Mouse (Mus musculus) kidney, postnatal 0 days (tissue): ENCODE results near the gene Btaf1. TPM values are rescaled to one million over a fixed set of nuclear protein-coding genes. Genes with fewer than 3 reads are reported as not detected.

Source experiments
- ATAC-seq: fragments of 200-750 bp; cut with Nextera tagmentation; replicated peaks from 2 replicates; pipeline ENCODE4 v1.8.0; 2017; ENCODE audit warnings: low read depth, moderate number of reproducible peaks, moderate TSS enrichment, moderate library complexity; ENCODE audit not compliant: low FRiP score
- DNase-seq: peaks from one replicate; pipeline ENCODE4 v3.0.0-alpha.2; 2016; ENCODE audit warnings: low spot score
- H3K27ac ChIP-seq: fragments of 300-500 bp; sonication (generic); 2 replicates; pipeline ENCODE4 v1.5.1; 2014; ENCODE audit warnings: mild to moderate bottlenecking
- H3K27me3 ChIP-seq: fragments of 300-500 bp; sonication (generic); 2 replicates; pipeline ENCODE4 v1.6.1; 2014; ENCODE audit warnings: low read length, mixed read lengths; ENCODE audit not compliant: insufficient read depth
- H3K36me3 ChIP-seq: fragments of 300-500 bp; sonication (generic); 2 replicates; pipeline ENCODE4 v1.6.1; 2014; ENCODE audit warnings: low read length, mixed read lengths; ENCODE audit not compliant: insufficient read depth
- H3K4me1 ChIP-seq: fragments of 300-500 bp; sonication (generic); replicated peaks from 2 replicates; pipeline ENCODE4 v1.6.1; 2014; ENCODE audit warnings: antibody characterized with exemption, low read length, mixed read lengths; ENCODE audit not compliant: insufficient read depth
- H3K4me2 ChIP-seq: fragments of 300-500 bp; sonication (generic); 2 replicates; pipeline ENCODE4 v1.6.1; 2014; ENCODE audit warnings: mild to moderate bottlenecking, low read length, moderate library complexity, mixed read lengths
- H3K4me3 ChIP-seq: fragments of 300-500 bp; sonication (generic); replicated peaks from 2 replicates; pipeline ENCODE4 v1.5.1; 2014; ENCODE audit warnings: low read depth, low read length
- H3K9ac ChIP-seq: fragments of 300-500 bp; sonication (generic); 2 replicates; pipeline ENCODE4 v1.6.1; 2014; ENCODE audit warnings: low read depth, low read length
- H3K9me3 ChIP-seq: fragments of 300-500 bp; sonication (generic); replicated peaks from 2 replicates; pipeline ENCODE4 v1.6.1; 2016; ENCODE audit warnings: low read length, inconsistent platforms, mixed read lengths
- CTCF ChIP-seq: IDR thresholded peaks from 2 replicates; pipeline ENCODE4 v1.5.1; 2016; ENCODE audit warnings: antibody characterized with exemption, low read depth, mild to moderate bottlenecking, moderate library complexity
- WGBS: fragments of 180-500 bp; shearing (Covaris S2); extraction: QIAGEN DNeasy Blood & Tissue Kit; methylation state at CpG from one replicate; pipeline ENCODE4 v1.1.7; 2014; 5-methylcytosine and 5-hydroxymethylcytosine counted together
- polyA plus RNA-seq: library from polyadenylated mRNA; unstranded; fragments of >200 nt; fragmentation: Nextera tagmentation; extraction: Ambion mirVana; gene quantifications from 2 replicates; pipeline ENCODE4 v1.2.1, GENCODE M21; 2015

Btaf1 gene
- polyA plus RNA-seq, result 5.4 and 5.6 TPM in 2 replicates

DNA sequence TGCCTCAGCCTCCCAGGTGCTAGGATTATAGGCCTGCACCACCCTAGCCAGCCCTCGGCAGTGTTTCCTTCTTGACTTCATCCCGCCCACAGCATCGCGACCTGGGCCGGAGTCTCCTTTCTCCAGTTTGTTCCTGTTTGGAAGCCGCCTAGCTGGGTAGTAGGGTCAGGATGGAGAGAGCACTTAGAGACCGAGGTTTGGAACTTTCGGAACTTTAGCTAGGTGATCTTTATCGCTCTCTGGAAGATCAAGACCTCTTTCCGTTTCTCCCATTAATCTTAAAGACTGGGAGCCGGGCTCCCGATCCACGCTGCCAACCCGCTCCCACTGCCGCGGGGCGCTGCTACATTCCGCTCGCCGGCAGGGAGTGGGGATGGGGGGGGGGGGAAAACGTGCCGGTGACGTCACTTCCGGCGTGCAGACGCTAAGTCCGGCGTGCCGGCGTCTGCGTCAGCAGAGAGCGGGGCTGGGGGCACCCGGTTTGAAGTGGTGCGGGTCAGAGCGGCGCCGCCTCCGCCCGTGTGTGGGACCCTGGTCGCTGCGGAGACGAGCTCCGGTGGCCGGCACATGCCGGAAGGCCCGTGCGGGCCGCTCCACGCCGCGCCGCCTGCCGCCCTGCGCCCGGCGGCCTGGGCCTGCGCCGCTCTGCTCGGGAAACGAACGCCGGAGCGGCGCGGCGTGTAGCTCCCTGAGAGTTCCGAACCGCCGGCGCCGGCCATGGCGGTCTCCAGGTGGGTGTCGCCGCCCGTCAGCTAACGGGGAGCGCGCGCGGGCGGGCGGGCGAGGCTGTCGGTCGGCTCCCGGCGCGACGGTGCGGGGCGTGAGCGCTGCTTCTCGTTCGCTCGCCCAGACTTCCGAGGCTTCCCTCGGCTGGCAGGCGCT is at the start of gene Btaf1:
Gene Btaf1 (plus strand): TSS at position 409 of the 882 bp plus-strand sequence.
- Histone ChIP-seq H3K4me1 (peaks cover 7% of the 10 kb centered on the region; the same call in 1 of the 2 replicates), H3K27ac (peak within 1 kb of the TSS; percentile 92), H3K27me3 (no peaks in the 10 kb centered on the region), H3K9me3 (no peaks in the 10 kb centered on the region), H3K4me2 (peak within 1 kb of the TSS; percentile 59), H3K4me3 (peak within 1 kb of the TSS; percentile 74), H3K36me3 (no peaks in the 10 kb centered on the region), H3K9ac (peak within 1 kb of the TSS; percentile 72)
- DNase-seq, result peak; percentile 88
- TF ChIP-seq CTCF, result peak; percentile 6; the same call in 1 of the 2 replicates
- under 1% methylated on average over 92 of the region's 98 CpGs for WGBS
- ATAC-seq, result peak; percentile 96

DNA sequence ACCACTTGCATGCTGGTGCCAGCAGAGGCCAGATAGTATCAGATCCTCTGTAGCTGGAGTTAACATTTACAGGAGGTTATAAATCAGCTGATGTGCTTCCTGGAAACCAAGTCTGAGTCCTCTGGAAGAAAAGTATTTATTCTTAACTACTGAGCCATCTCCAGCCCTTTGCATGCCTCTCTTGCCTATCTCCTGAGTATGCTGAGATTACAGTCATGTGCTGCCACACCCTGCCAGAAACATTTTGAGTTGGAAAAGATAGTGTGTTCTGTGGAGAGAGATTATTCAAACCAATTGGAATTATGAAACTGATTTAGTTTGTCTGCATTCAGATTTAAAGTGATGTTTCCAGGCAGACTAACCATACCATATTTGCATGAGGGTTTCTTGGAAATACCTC is 48.5 kb upstream of the Btaf1 start:
- ATAC-seq (no peak), DNase-seq (no peak)
- Histone ChIP-seq H3K36me3 (peaks cover 61% of the 10 kb centered on the region), H3K27me3 (no peaks in the 10 kb centered on the region), H3K4me1 (no peaks in the 10 kb centered on the region), H3K4me2 (no peak overlapping the region), H3K9ac (no peak overlapping the region), H3K9me3 (no peaks in the 10 kb centered on the region), H3K27ac (no peak overlapping the region), H3K4me3 (no peak overlapping the region)
- TF ChIP-seq CTCF, result no peak

DNA sequence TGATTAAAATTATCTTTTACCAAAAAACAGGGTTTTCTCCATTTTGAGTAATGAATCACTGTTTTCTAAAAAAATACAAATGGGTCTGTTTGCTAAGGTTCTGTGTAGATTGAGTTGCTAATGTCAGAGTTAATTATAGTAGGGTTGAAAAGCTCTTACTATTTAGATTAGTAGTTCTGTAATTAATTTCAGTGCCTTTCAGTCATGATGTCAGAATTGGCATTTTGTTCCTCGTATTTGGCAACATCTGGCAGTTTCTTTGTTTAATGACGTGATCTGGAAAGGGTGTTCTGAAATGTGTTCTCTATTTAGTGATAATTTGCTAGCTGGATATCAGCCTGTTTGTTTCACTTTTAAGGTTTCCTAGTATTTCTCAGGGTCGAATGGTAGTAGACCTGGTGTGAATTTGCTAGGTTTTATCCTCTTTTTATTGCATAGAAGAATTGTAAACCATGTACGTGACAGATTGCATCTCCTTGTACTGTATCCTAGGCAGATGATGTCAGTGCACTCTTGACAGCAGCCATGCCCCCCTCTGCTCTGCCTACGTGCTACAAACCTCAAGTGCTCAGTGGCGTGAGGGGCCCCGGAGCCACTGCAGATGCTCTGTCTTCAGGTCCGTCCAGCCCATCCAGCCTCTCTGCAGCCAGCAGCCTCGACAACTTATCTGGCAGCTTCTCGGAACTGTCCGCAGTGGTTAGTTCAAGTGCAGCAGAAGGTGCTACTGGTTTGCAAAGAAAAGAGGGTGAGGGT is 47.0 kb upstream of the Btaf1 start:
- 83% methylated on average over 11 of the region's 11 CpGs for WGBS
- H3K4me1 ChIP-seq, result no peaks in the 10 kb centered on the region
- no peak overlapping the region for H3K27ac ChIP-seq
- TF ChIP-seq CTCF, result no peak
- no peak for ATAC-seq
- H3K36me3 ChIP-seq, result peaks cover 66% of the 10 kb centered on the region
- no peak overlapping the region for H3K4me3 ChIP-seq
- H3K9me3 ChIP-seq, result no peaks in the 10 kb centered on the region
- no peak overlapping the region for H3K4me2 ChIP-seq
- no peak overlapping the region for H3K9ac ChIP-seq
- no peak for DNase-seq
- H3K27me3 ChIP-seq, result no peaks in the 10 kb centered on the region

DNA sequence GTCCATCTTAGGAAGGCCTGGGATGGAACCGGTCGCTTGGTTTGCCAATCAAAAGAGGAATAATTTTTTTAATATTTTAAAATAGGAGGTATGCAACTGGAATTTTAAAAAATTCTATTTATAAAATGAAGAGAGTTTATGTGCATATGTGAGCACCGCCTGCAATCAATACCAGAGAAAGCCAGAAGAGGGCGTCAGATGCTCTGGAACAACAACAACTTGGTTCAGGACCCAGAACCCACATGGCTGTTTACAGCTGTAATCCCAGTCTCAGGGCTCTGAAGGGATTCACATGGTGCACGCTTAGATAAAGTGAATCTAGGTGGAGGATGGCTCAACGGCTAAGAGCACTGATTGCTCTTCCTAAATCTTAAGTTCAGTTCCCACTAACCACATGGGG is 42.8 kb upstream of the Btaf1 start:
- WGBS, result 85% methylated on average over 6 of the region's 6 CpGs
- no peaks in the 10 kb centered on the region for H3K4me1 ChIP-seq
- H3K27me3 ChIP-seq, result no peaks in the 10 kb centered on the region
- no peak for ATAC-seq
- no peak overlapping the region for H3K4me2 ChIP-seq
- no peaks in the 10 kb centered on the region for H3K9me3 ChIP-seq
- H3K9ac ChIP-seq, result no peak overlapping the region
- H3K27ac ChIP-seq, result no peak overlapping the region
- H3K36me3 ChIP-seq, result peaks cover 71% of the 10 kb centered on the region
- no peak overlapping the region for H3K4me3 ChIP-seq
- DNase-seq, result peak; percentile 44
- peak; percentile 50 for TF ChIP-seq CTCF

DNA sequence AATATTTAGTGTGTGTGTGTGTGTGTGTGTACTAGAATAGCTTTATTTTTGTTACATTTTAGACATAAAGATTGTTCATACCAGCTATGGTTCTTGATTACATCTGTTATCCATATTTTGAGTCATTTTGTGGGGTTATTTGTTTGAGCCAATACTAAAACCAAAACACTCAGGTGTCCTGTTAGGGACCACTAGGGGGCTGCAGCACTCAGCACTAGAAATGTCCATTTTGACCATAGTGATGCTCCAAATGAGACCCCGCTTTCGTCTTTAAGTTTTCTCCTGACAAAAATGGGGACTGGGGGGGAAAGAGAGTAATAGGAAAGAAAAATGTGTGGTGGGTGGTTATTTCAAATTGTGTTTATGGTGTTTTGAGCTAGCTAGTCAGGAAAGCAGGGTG is 39.6 kb upstream of the Btaf1 start:
- H3K27ac ChIP-seq, result no peak overlapping the region
- H3K36me3 ChIP-seq, result peaks cover 74% of the 10 kb centered on the region
- no peaks in the 10 kb centered on the region for H3K4me1 ChIP-seq
- no peaks in the 10 kb centered on the region for H3K27me3 ChIP-seq
- H3K4me3 ChIP-seq, result no peak overlapping the region
- no peak overlapping the region for H3K9ac ChIP-seq
- no peak overlapping the region for H3K4me2 ChIP-seq
- ATAC-seq, result no peak
- H3K9me3 ChIP-seq, result no peaks in the 10 kb centered on the region
- 80% methylated on average over 2 of the region's 2 CpGs for WGBS
- peak; percentile 62 for TF ChIP-seq CTCF
- DNase-seq, result peak; percentile 54

DNA sequence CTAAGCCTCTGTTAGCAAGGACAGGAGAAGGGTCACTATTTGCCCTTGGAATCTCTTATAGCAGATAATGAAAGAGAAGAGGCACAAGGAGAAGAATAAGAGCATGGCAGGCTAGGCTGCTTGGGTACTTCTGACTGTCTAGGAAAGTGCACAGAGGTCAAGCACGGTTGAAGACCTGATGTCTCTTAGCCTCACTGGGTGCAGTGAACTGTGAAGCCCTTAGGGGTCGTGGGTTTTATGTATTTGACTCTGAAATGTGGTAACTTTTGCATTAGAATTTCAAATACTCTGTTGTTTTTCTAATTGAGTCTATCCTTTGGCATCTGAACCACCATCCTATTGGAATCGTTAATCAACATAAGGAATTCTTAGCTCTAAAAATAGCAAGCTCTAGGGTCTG is 38.2 kb upstream of the Btaf1 start:
- no peaks in the 10 kb centered on the region for H3K4me1 ChIP-seq
- H3K27ac ChIP-seq, result no peak overlapping the region
- no peak for TF ChIP-seq CTCF
- H3K4me3 ChIP-seq, result no peak overlapping the region
- H3K27me3 ChIP-seq, result no peaks in the 10 kb centered on the region
- H3K4me2 ChIP-seq, result no peak overlapping the region
- no peak for ATAC-seq
- peaks cover 75% of the 10 kb centered on the region for H3K36me3 ChIP-seq
- no peak for DNase-seq
- no peak overlapping the region for H3K9ac ChIP-seq
- H3K9me3 ChIP-seq, result no peaks in the 10 kb centered on the region
- 70% methylated on average over 3 of the region's 3 CpGs for WGBS
